Mouse (Mus musculus) stomach, embryonic 15.5 days (tissue): ENCODE data around the gene Htr1a. TPM values are rescaled to one million over a fixed set of nuclear protein-coding genes. Genes with fewer than 3 reads are reported as not detected.

ENCODE experiments used
- ATAC-seq: fragments of 200-750 bp; cut with Nextera tagmentation; 2 replicates; pipeline ENCODE4 v1.8.0; 2017; ENCODE audit warnings: low read depth, moderate number of reproducible peaks, moderate TSS enrichment; ENCODE audit not compliant: insufficient read depth, low FRiP score
- H3K27ac ChIP-seq: fragments of 300-500 bp; sonication (generic); 2 replicates; pipeline ENCODE4 v1.5.1; 2015; ENCODE audit warnings: mild to moderate bottlenecking, inconsistent platforms
- H3K27me3 ChIP-seq: fragments of 300-500 bp; sonication (generic); replicated peaks from 2 replicates; pipeline ENCODE4 v1.6.1; 2015; ENCODE audit warnings: inconsistent platforms
- H3K36me3 ChIP-seq: fragments of 300-500 bp; sonication (generic); 2 replicates; pipeline ENCODE4 v1.6.1; 2015; ENCODE audit warnings: inconsistent platforms
- H3K4me1 ChIP-seq: fragments of 300-500 bp; sonication (generic); 2 replicates; pipeline ENCODE4 v1.6.1; 2015; ENCODE audit warnings: inconsistent platforms
- H3K4me2 ChIP-seq: fragments of 300-500 bp; sonication (generic); 2 replicates; pipeline ENCODE4 v1.6.1; 2015; ENCODE audit warnings: mild to moderate bottlenecking, inconsistent platforms
- H3K4me3 ChIP-seq: fragments of 300-500 bp; sonication (generic); replicated peaks from 2 replicates; pipeline ENCODE4 v1.5.1; 2015; ENCODE audit warnings: inconsistent platforms
- H3K9ac ChIP-seq: fragments of 300-500 bp; sonication (generic); 2 replicates; pipeline ENCODE4 v1.6.1; 2015; ENCODE audit warnings: inconsistent platforms
- H3K9me3 ChIP-seq: fragments of 300-500 bp; sonication (generic); 2 replicates; pipeline ENCODE4 v1.6.1; 2016; ENCODE audit warnings: inconsistent platforms
- WGBS: fragments of 180-500 bp; shearing (Covaris S2); methylation state at CpG from one replicate; pipeline ENCODE4 v1.1.7; 2015; 5-methylcytosine and 5-hydroxymethylcytosine counted together
- polyA plus RNA-seq: library from polyadenylated mRNA; unstranded; fragments of >200 nt; fragmentation: Nextera tagmentation; extraction: Ambion mirVana; gene quantifications from 2 replicates; pipeline ENCODE4 v1.2.1, GENCODE M21; 2015

Gene Htr1a
- 0.05 and 0.10 TPM in 2 replicates for polyA plus RNA-seq

GRCm38 (mm10) chr13:105443339-105443738 is at the start of gene Htr1a:
Gene Htr1a, plus strand, starts transcription at chr13:105443639.
- 6% methylated on average over 8 of the region's 8 CpGs for WGBS
- Histone ChIP-seq H3K4me2 (peak within 1 kb of the TSS; percentile 19; the same call in 1 of the 2 replicates), H3K9ac (no peak within 1 kb of the TSS), H3K36me3 (no peaks in the 10 kb centered on the region), H3K27me3 (peaks cover 35% of the 10 kb centered on the region), H3K4me1 (no peaks in the 10 kb centered on the region), H3K4me3 (no peak within 1 kb of the TSS), H3K9me3 (no peaks in the 10 kb centered on the region), H3K27ac (no peak within 1 kb of the TSS)
- no peak for ATAC-seq

- H3K36me3 ChIP-seq = no peaks in the 10 kb centered on the region
- no peak overlapping the region for H3K4me2 ChIP-seq
- no peaks in the 10 kb centered on the region for H3K9me3 ChIP-seq
- H3K9ac ChIP-seq = no peak overlapping the region
- H3K27ac ChIP-seq = no peak overlapping the region
- H3K27me3 ChIP-seq = no peaks in the 10 kb centered on the region
- WGBS = 69% methylated on average over 10 of the region's 10 CpGs
- H3K4me3 ChIP-seq = no peak overlapping the region
- no peak for ATAC-seq
- no peaks in the 10 kb centered on the region for H3K4me1 ChIP-seq
Measured at GRCm38 (mm10) chr13:105411535-105412326, 31.7 kb upstream of the Htr1a start.

- no peaks in the 10 kb centered on the region for H3K9me3 ChIP-seq
- 88% methylated on average over 3 of the region's 3 CpGs for WGBS
Measured at GRCm38 (mm10) chr13:105412327-105412722, 31.1 kb upstream of the Htr1a start.

DNA sequence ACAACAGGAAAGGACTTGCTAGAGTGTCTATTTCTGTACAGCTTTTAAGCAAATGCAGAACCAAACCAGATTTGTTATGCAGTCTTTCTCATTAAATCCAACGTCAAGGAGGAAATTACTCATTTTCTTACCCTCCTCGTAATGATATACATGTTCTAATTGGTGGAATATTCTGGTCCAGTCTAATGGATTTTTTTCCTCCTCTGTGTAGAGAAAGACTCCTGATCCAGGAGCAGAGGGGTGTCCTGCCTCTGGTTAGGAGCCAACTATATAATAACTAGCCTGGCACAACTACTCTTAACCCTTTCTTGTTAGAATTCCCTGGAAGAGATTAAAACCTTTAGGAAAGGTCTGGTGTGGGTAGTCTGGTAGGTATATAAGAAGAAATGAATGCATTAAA is 10.3 kb upstream of the Htr1a start:
- Histone ChIP-seq H3K4me1 (no peaks in the 10 kb centered on the region), H3K27ac (no peak overlapping the region), H3K9me3 (no peaks in the 10 kb centered on the region), H3K27me3 (no peaks in the 10 kb centered on the region), H3K4me2 (no peak overlapping the region), H3K9ac (no peak overlapping the region), H3K4me3 (no peak overlapping the region), H3K36me3 (no peaks in the 10 kb centered on the region)
- 70% methylated on average over 2 of the region's 2 CpGs for WGBS
- no peak for ATAC-seq

More at GRCm38 (mm10) chr13:105412327-105412722, 31.1 kb upstream of the Htr1a start:
- ATAC-seq = no peak
- Histone ChIP-seq H3K4me2 (no peak overlapping the region), H3K36me3 (no peaks in the 10 kb centered on the region), H3K4me1 (no peaks in the 10 kb centered on the region), H3K9ac (no peak overlapping the region), H3K27ac (no peak overlapping the region), H3K4me3 (no peak overlapping the region), H3K27me3 (no peaks in the 10 kb centered on the region)

DNA sequence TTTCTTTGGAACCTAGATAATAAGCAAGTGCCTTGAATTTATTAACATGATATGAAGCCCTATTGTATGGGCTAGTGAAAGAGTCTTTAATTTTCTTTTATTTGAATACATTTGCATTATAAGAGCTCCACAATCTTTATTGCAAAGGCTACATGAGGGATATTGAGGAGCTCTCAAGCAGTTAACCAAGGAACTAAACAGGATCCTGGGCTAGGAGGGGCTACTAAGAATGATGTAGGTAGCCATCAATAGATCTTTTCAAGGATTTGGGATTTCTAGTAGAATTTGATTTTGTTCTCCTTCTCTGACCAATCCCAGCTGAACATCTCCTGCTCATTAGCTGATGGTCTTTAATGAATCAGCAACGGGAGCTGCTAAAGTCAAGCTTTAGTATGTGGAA is 9.8 kb upstream of the Htr1a start:
- Histone ChIP-seq H3K9ac (no peak overlapping the region), H3K9me3 (no peaks in the 10 kb centered on the region), H3K27ac (no peak overlapping the region), H3K4me2 (no peak overlapping the region), H3K36me3 (no peaks in the 10 kb centered on the region), H3K4me1 (no peaks in the 10 kb centered on the region), H3K27me3 (no peaks in the 10 kb centered on the region), H3K4me3 (no peak overlapping the region)
- 87% methylated on average over 1 of the region's 1 CpGs for WGBS
- no peak for ATAC-seq

DNA sequence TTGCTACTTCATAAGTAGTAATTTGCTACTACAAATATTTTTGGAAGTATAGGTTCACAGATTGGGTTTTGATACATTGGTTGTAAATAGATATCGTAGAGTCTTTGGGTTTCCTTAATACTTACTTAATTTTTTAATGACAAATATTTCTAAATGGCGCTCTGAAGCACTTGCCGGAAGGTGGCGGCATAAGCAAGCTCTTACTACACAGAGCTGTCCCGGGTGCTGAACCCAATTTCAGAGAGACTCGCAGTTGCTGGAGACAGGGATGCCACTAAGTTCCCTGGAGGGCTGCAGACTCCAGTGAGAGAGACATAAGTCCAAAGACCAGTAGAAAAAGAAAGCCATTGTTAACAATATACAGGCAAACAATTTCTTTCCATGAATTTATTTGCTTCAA is 863 bp upstream of the Htr1a start:
- Histone ChIP-seq H3K9ac (no peak overlapping the region), H3K27me3 (peaks cover 35% of the 10 kb centered on the region), H3K27ac (no peak overlapping the region), H3K4me2 (no peak overlapping the region), H3K36me3 (no peaks in the 10 kb centered on the region), H3K4me3 (no peak overlapping the region), H3K9me3 (no peaks in the 10 kb centered on the region), H3K4me1 (no peaks in the 10 kb centered on the region)
- 5% methylated on average over 6 of the region's 6 CpGs for WGBS
- no peak for ATAC-seq

DNA sequence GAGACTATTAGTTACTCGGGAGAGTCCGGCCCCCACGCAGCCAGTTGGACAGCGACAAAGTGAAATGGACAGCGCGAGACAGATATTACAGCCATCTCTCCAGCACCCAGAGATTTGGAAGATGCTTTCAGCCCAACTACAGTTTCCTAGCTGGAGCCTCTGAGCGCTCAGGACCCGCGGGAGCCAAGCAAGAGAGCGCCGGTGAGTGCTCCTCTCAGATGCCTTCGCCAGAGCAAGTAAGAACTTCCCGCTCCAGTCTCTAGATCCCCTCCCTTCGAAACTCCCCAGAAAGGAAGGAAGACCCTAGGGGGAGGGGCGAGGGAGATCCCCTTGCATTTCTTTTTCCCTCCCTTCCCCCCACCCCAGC is 415 bp downstream of the Htr1a start:
- no peak overlapping the region for H3K4me2 ChIP-seq
- H3K9ac ChIP-seq = no peak overlapping the region
- no peaks in the 10 kb centered on the region for H3K36me3 ChIP-seq
- under 1% methylated on average over 15 of the region's 15 CpGs for WGBS
- H3K4me1 ChIP-seq = no peaks in the 10 kb centered on the region
- H3K4me3 ChIP-seq = no peak overlapping the region
- H3K9me3 ChIP-seq = no peaks in the 10 kb centered on the region
- H3K27ac ChIP-seq = no peak overlapping the region
- H3K27me3 ChIP-seq = peaks cover 35% of the 10 kb centered on the region
- no peak for ATAC-seq

GRCm38 (mm10) chr13:105444238-105444894 is 927 bp downstream of the Htr1a start:
- Histone ChIP-seq H3K27me3 (peaks cover 35% of the 10 kb centered on the region), H3K4me2 (peak overlapping the region; percentile 19; the same call in 1 of the 2 replicates), H3K4me3 (no peak overlapping the region), H3K9me3 (no peaks in the 10 kb centered on the region), H3K27ac (no peak overlapping the region), H3K4me1 (no peaks in the 10 kb centered on the region), H3K9ac (no peak overlapping the region), H3K36me3 (no peaks in the 10 kb centered on the region)
- 2% methylated on average over 39 of the region's 39 CpGs for WGBS
- ATAC-seq = no peak

- no peak overlapping the region for H3K9ac ChIP-seq
- H3K27ac ChIP-seq = no peak overlapping the region
- peak; percentile 35; the same call in 1 of the 2 replicates for ATAC-seq
- no peaks in the 10 kb centered on the region for H3K9me3 ChIP-seq
- WGBS = 5% methylated on average over 26 of the region's 26 CpGs
- no peaks in the 10 kb centered on the region for H3K4me1 ChIP-seq
- no peak overlapping the region for H3K4me3 ChIP-seq
- H3K27me3 ChIP-seq = peaks cover 35% of the 10 kb centered on the region
- H3K4me2 ChIP-seq = peak overlapping the region; percentile 19; the same call in 1 of the 2 replicates
- no peaks in the 10 kb centered on the region for H3K36me3 ChIP-seq
Measured at GRCm38 (mm10) chr13:105444895-105445281, 1.4 kb downstream of the Htr1a start.

GRCm38 (mm10) chr13:105446239-105446638 is 2.8 kb downstream of the Htr1a start:
- no peak overlapping the region for H3K9ac ChIP-seq
- H3K9me3 ChIP-seq = no peaks in the 10 kb centered on the region
- H3K36me3 ChIP-seq = no peaks in the 10 kb centered on the region
- 5% methylated on average over 4 of the region's 4 CpGs for WGBS
- H3K4me2 ChIP-seq = no peak overlapping the region
- no peak overlapping the region for H3K4me3 ChIP-seq
- no peak for ATAC-seq
- H3K4me1 ChIP-seq = no peaks in the 10 kb centered on the region
- H3K27me3 ChIP-seq = peaks cover 35% of the 10 kb centered on the region
- H3K27ac ChIP-seq = no peak overlapping the region

- peaks cover 35% of the 10 kb centered on the region for H3K27me3 ChIP-seq
- no peak overlapping the region for H3K9ac ChIP-seq
- H3K9me3 ChIP-seq = no peaks in the 10 kb centered on the region
- no peaks in the 10 kb centered on the region for H3K4me1 ChIP-seq
- no peak overlapping the region for H3K27ac ChIP-seq
- WGBS = 51% methylated on average over 2 of the region's 2 CpGs
- H3K4me2 ChIP-seq = no peak overlapping the region
- no peak overlapping the region for H3K4me3 ChIP-seq
- no peaks in the 10 kb centered on the region for H3K36me3 ChIP-seq
- no peak for ATAC-seq
Measured at GRCm38 (mm10) chr13:105447695-105448094, 4.3 kb downstream of the Htr1a start.

DNA sequence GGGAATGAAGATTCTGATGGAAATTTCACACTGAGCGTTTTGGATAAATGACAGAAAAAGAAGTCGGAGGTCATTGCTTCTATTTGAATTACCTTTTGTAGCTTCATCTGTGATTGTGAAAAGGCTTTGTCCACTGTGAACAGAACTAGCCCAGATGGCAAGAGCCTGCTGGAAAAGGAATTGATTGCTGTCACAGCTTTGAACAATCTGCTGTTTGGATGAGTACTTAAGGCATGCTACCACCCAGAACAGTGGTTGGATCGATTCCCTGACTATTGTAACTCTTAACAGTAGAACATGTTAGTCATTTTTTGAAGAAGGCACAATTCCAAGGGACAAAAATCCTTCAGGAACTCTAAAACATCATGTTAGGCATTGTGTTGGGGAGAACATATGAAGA is 8.1 kb downstream of the Htr1a start:
- Histone ChIP-seq H3K4me3 (no peak overlapping the region), H3K27me3 (peaks cover 2% of the 10 kb centered on the region), H3K36me3 (no peaks in the 10 kb centered on the region), H3K4me1 (no peaks in the 10 kb centered on the region), H3K9ac (no peak overlapping the region), H3K4me2 (no peak overlapping the region), H3K27ac (no peak overlapping the region), H3K9me3 (no peaks in the 10 kb centered on the region)
- 81% methylated on average over 3 of the region's 3 CpGs for WGBS
- ATAC-seq = no peak
